Mouse (Mus musculus) heart, adult 11 months (tissue): ENCODE measurements at regions not wholly inside any gene's neighbourhood (a gene's known extent, or its start where the extent isn't known, plus 50 kb on each side); places are given as distances from the start of the nearest gene placed in this dataset.
A peak's percentile ranks its signal among the peaks of the same experiment; 100 is the strongest.

Experiments used
- DNase-seq: peaks from one replicate; pipeline ENCODE4 v3.0.0; 2022

- no peak for DNase-seq
Measured at GRCm38 (mm10) chr3:49096118-49096517, 661.0 kb downstream of the Pcdh18 start.

DNA sequence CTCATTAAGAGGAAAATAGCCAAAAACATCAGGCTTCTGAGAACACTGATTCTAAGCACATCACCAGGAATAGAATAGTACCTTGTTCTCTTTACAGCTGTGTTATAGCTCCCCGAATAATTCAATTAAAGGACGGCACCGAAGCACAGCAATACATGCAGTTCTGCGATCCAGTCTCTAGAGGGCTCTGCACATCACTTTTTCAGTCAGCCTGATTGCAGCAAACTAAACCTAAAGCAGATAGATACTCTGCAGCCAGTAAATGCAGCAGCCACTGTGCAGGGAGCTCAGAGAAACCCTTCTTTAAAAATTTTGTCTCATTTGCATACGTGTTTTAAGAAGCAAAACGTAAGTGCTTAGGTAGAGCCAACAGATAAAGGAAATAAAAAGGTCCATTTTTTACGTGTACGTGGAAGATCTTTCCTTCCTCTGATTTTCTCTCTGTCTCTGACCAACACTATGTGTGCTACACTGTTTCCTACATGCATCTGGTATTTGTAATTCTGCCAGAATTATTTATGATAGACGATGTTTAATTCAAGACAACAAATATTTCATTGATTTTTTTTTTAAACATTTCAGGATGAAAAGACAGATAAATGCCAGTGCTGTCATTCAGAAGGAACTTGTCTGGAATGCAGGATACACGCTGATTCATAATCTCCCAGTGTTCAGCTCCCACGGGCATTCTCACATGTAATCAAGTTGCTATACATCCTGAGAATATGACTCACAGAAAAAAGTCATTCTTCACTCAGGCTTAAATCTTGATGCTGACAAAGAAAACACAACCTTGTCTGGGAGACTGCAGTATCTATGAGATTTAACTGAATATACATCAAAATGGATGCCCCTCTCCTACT is 663.1 kb downstream of the Pcdh18 start:
- no peak for DNase-seq

DNA sequence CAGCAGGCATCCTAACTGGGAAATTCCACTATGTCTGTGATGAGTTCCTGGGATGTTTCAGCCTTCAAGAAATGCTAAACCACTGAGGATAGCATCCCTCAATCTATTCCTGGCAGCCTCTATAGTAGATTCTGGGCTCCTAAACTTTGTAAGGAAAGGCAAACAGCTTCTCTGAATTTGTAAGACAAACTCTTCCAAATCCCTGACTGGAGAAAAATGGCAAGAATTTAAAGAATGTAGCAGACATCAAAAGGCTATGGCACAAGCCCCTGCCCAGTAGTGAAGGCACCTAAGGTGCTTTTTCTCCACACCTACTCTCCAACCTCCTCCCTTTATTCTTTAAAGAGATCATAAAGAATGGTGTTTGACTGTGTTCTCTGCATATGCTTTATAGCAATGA is 688.3 kb downstream of the Pcdh18 start:
- no peak for DNase-seq

DNA sequence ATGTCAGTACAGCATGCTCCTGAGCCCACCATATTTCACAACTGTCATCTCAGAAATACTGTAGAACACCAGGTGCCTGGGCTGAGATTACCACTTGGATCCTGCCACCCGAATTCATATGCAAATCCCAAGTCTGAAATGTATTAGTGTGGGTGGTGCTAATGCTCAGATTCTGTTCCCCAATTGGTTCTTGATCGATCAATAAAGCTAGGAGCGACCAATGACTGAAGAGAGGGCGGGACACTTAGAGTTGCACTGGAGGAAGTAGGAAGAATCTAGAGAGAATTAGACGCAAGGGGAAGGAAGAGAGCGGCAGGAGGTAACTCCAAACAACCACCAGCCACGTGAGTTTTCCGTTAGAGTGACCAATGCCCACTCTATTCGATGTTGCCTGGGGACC is 695.0 kb downstream of the Pcdh18 start:
- DNase-seq = no peak

DNA sequence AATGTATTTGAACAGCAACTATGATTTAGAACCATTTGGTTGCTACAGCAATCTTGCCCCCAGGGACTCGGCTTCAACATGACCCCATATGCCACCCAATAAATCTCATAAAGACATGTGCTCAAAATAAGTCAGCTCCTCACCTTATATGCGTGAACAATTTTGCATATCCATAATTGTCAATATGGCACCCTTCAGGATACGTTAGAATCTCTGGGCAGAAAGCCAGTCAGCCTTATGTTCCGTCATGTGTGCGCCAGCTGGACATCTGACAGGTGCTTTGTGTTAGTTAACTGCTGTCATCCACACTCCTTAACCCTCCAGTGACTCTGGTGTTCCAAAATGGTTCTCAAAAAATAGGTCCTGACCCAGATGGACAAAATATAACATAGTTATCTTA is 724.1 kb downstream of the Pcdh18 start:
- no peak for DNase-seq

DNA sequence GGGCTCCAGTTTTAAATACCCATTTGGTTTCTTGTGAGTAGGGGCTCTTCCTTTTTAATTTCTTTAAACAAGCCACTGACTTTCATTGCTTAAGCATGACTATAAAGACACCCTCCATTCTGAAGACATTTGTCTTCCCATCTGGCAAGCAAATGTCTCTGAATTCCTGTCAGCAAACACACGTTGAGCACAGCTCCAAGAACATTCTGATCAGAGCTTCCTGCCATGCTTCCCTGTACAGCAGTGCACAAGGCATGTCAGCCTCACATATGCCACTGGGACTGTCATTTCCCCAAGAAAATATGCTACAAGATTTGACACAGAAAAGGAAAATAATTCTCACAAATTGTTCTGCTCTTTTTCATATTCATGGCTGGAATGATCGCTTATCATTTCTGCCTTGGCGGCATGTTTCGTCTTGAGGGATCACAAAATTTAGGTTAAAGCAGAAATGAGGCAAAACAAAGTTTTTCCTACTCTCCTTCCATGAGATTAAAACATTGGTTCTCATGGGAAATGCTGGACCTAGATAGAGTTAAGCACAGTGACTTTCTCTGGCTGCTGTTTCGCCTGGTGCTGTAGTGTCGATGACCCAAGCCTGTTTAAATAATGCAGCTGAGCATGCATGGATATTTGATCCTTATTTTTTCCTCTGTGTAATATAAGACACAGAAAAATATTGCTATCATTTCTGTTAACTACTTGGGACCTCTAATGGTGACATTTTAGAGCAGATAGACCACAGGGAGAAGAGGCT is 747.7 kb downstream of the Pcdh18 start:
- peak; percentile 87 for DNase-seq
